Mouse (Mus musculus): ENCODE measurements around the gene Pdgfb.

Pdgfb gene

GRCm38 (mm10) chr15:79952504-79953231, 62.1 kb downstream of the Pdgfb start:
- DNase-seq = no peak

GRCm38 (mm10) chr15:79951730-79952503, 62.9 kb downstream of the Pdgfb start:
- no peak for DNase-seq

GRCm38 (mm10) chr15:79951226-79951625, 63.6 kb downstream of the Pdgfb start:
- no peak for DNase-seq

GRCm38 (mm10) chr15:79950250-79951025, 64.3 kb downstream of the Pdgfb start:
- peak; percentile 82 for DNase-seq

GRCm38 (mm10) chr15:79947681-79948080, 67.1 kb downstream of the Pdgfb start:
- DNase-seq = no peak

GRCm38 (mm10) chr15:79946790-79947189, 68.0 kb downstream of the Pdgfb start:
- no peak for DNase-seq

- DNase-seq = peak; percentile 77
These were observed 68.8 kb downstream of the Pdgfb start for GRCm38 (mm10) chr15:79946022-79946421.
